9 mouse cellular contexts compared by ENCODE assay signal in genomic region chr16:91767165-91767701, GRCm38 (mm10). TPM values are rescaled to one million over a fixed set of nuclear protein-coding genes. Genes with fewer than 3 reads are reported as not detected.
DNase-seq lines count a peak whose midpoint lies in the region.
"Had no signal": no experiment of that assay in that cellular context is flagged by ENCODE, and none has a peak within 500 bp of the region (broad histone marks: within the 10 kb centered on the region; RNA-seq: fewer than 3 reads in every experiment).

No protein-coding gene starts in this region.

- no peak overlapping the region for H3K4me3 ChIP-seq in midbrain, embryonic 10.5 days

- no peaks in the 10 kb centered on the region for H3K27me3 ChIP-seq in midbrain, embryonic 10.5 days (ENCODE audit: low read depth, poor library complexity, severe bottlenecking)

- H3K36me3 ChIP-seq in midbrain, embryonic 10.5 days: no peaks in the 10 kb centered on the region

- WGBS in midbrain, embryonic 10.5 days: 92% methylated on average over 11 of the region's 11 CpGs

- no peaks in the 10 kb centered on the region for H3K9me3 ChIP-seq in midbrain, embryonic 10.5 days (replicated peaks)

- DNase-seq in gastrocnemius, adult 18-20 months (ENCODE audit: low spot score): peak; percentile 91
- DNase-seq in gastrocnemius, postnatal 4 days (ENCODE audit: low spot score in 2 of 2): no peak
- DNase-seq in right cerebral cortex, adult 2 months (ENCODE audit: low spot score in 2 of 2): peak; percentile 18 to 34
- no peak for DNase-seq in right cerebral cortex, postnatal 4 days
- peak; percentile 73 to 81 for DNase-seq in gastrocnemius, adult 8-10 months (ENCODE audit: low spot score in 2 of 2)
- peak; percentile 91 for DNase-seq in skeletal muscle tissue, adult 2 months (ENCODE audit: low read depth, low spot score)
- no peak for DNase-seq in midbrain, embryonic 10.5 days (ENCODE audit: low spot score)
- no peak for DNase-seq in natural killer cell, adult 2 months (ENCODE audit: low spot score in 2 of 2)
- DNase-seq: forebrain, postnatal 0 days had no signal

- H3K27ac ChIP-seq in midbrain, embryonic 10.5 days (replicated peaks): no peak overlapping the region

- peaks cover 83% of the 10 kb centered on the region for H3K4me1 ChIP-seq in midbrain, embryonic 10.5 days

RNA-seq across cellular contexts. Expression of gene Itsn1, which starts 38.2 kb away (rescaled TPM):
- total RNA-seq in gastrocnemius, adult 18-20 months (2021): 10 to 100 TPM; 62.8 to 63.5 TPM
- total RNA-seq in gastrocnemius, postnatal 4 days (2021): 10 to 100 TPM; 80.4 to 82.9 TPM
- total RNA-seq in gastrocnemius, adult 8-10 months (2022): 10 to 100 TPM; 64.0 to 77.0 (median 70.7) TPM
- polyA plus RNA-seq in midbrain, embryonic 10.5 days (2016; fragmentation: Nextera tagmentation; extraction: Ambion mirVana): 49.5 and 53.0 TPM in 2 replicates

RNA-seq across cellular contexts. Expression of gene Cryzl1, which starts 38.5 kb away (rescaled TPM):
- total RNA-seq in gastrocnemius, adult 18-20 months (2021): 10 to 100 TPM; 11.4 to 15.6 TPM
- 10 to 100 TPM; 26.6 to 27.2 TPM for total RNA-seq in gastrocnemius, postnatal 4 days (2021)
- total RNA-seq in gastrocnemius, adult 8-10 months (2022): 10 to 100 TPM; 13.2 to 19.2 (median 15.8) TPM
- 71.2 and 72.5 TPM in 2 replicates for polyA plus RNA-seq in midbrain, embryonic 10.5 days (2016; fragmentation: Nextera tagmentation; extraction: Ambion mirVana)

Comparison
In these comparisons a context has a peak if more than half of its experiments do, and no peak if none do; other contexts are left out.
1. DNase-seq: peak in gastrocnemius, adult 18-20 months (single experiment), right cerebral cortex, adult 2 months (2 of 2), gastrocnemius, adult 8-10 months (2 of 2) and skeletal muscle tissue, adult 2 months (single experiment); none in gastrocnemius, postnatal 4 days (0 of 2), right cerebral cortex, postnatal 4 days (single experiment), midbrain, embryonic 10.5 days (single experiment) and natural killer cell, adult 2 months (0 of 2).